Mouse (Mus musculus) embryonic fibroblast, embryonic 13.5 days (primary cell): Measurements from ENCODE around the gene Chordc1.

Source experiments
- CTCF ChIP-seq: IDR thresholded peaks from 2 replicates; pipeline ENCODE4 v1.5.1; 2011; ENCODE audit warnings: mild to moderate bottlenecking, control low read depth, low read length, moderate library complexity, borderline replicate concordance; ENCODE audit not compliant: insufficient read depth
- POLR2A ChIP-seq: IDR thresholded peaks from 2 replicates; pipeline ENCODE4 v1.6.1; 2011; ENCODE audit warnings: low read depth, mild to moderate bottlenecking, control low read depth, low read length, moderate library complexity

DNA sequence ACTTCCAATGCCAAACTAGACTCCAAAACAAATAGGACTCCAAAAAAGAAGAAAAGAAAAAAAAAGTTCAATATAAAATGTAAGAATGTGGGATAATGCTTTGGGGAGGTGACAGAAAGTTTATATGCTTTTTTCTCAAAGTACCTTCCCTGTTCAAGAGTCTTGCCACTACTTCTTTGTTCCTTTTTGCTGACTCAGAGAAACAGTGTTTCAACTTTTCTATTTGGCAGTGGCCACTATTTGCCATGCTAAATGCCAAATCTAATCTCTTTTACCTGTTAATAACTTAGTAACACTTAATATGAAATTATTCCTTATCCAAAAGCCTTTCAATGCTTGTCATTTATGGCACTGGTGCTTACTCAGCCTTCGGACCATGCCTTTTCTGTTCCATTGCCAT is 16.0 kb upstream of the Chordc1 start:
- TF ChIP-seq POLR2A (no peak), CTCF (no peak)
